Mouse (Mus musculus) intestine, embryonic 16.5 days (tissue): ENCODE measurements around the gene Bpifb3. TPM values are rescaled to one million over a fixed set of nuclear protein-coding genes. Genes with fewer than 3 reads are reported as not detected.

ENCODE experiments used
- ATAC-seq: fragments of 200-750 bp; cut with Nextera tagmentation; 2 replicates; pipeline ENCODE4 v1.8.0; 2017; ENCODE audit warnings: moderate TSS enrichment, moderate library complexity
- H3K27ac ChIP-seq: fragments of 300-500 bp; sonication (generic); 2 replicates; pipeline ENCODE4 v1.5.1; 2014; ENCODE audit warnings: mild to moderate bottlenecking, low read length
- H3K27me3 ChIP-seq: fragments of 300-500 bp; sonication (generic); replicated peaks from 2 replicates; pipeline ENCODE4 v1.6.1; 2014; ENCODE audit warnings: low read length, control low read depth, mixed read lengths; ENCODE audit not compliant: control insufficient read depth, insufficient read depth
- H3K36me3 ChIP-seq: fragments of 300-500 bp; sonication (generic); 2 replicates; pipeline ENCODE4 v1.6.1; 2014; ENCODE audit warnings: low read length, control low read depth; ENCODE audit not compliant: control insufficient read depth, insufficient read depth
- H3K4me1 ChIP-seq: fragments of 300-500 bp; sonication (generic); 2 replicates; pipeline ENCODE4 v1.6.1; 2014; ENCODE audit warnings: low read length, control low read depth, mixed read lengths; ENCODE audit not compliant: control insufficient read depth, insufficient read depth
- H3K4me2 ChIP-seq: fragments of 300-500 bp; sonication (generic); 2 replicates; pipeline ENCODE4 v1.6.1; 2014; ENCODE audit warnings: low read depth, low read length, control low read depth
- H3K4me3 ChIP-seq: fragments of 300-500 bp; sonication (generic); 2 replicates; pipeline ENCODE4 v1.5.1; 2014; ENCODE audit warnings: mild to moderate bottlenecking, low read length
- H3K9ac ChIP-seq: fragments of 300-500 bp; sonication (generic); 2 replicates; pipeline ENCODE4 v1.6.1; 2014; ENCODE audit warnings: low read depth, low read length
- H3K9me3 ChIP-seq: fragments of 300-500 bp; sonication (generic); 2 replicates; pipeline ENCODE4 v1.6.1; 2016; ENCODE audit warnings: low read length, control low read depth; ENCODE audit not compliant: control insufficient read depth
- WGBS: fragments of 180-500 bp; shearing (Covaris S2); extraction: QIAGEN DNeasy Blood & Tissue Kit; methylation state at CpG from one replicate; pipeline ENCODE4 v1.1.7; 2014; 5-methylcytosine and 5-hydroxymethylcytosine counted together
- polyA plus RNA-seq: library from polyadenylated mRNA; unstranded; fragments of >200 nt; fragmentation: Nextera tagmentation; extraction: Ambion mirVana; gene quantifications from 2 replicates; pipeline ENCODE4 v1.2.1, GENCODE M21; 2015

Gene Bpifb3
- not detected in 2 replicates for polyA plus RNA-seq

- Histone ChIP-seq H3K9ac (no peak within 1 kb of the TSS), H3K27me3 (no peaks in the 10 kb centered on the region), H3K4me2 (no peak within 1 kb of the TSS), H3K27ac (no peak within 1 kb of the TSS), H3K9me3 (no peaks in the 10 kb centered on the region), H3K4me3 (no peak within 1 kb of the TSS), H3K4me1 (no peaks in the 10 kb centered on the region), H3K36me3 (no peaks in the 10 kb centered on the region)
- ATAC-seq: no peak
- 82% methylated on average over 8 of the region's 8 CpGs for WGBS
These were observed at the start of gene Bpifb3 for GRCm38 (mm10) chr2:153917930-153918329. Gene Bpifb3 (plus strand): TSS chr2:153918230.

GRCm38 (mm10) chr2:153870984-153871383 is 47.0 kb upstream of the Bpifb3 start, which contains the start of gene Sun5:
Gene Sun5 (minus strand): TSS chr2:153871084.
- no peak for ATAC-seq
- Histone ChIP-seq H3K4me1 (no peaks in the 10 kb centered on the region), H3K27ac (no peak within 1 kb of the TSS), H3K36me3 (no peaks in the 10 kb centered on the region), H3K9ac (no peak within 1 kb of the TSS), H3K27me3 (no peaks in the 10 kb centered on the region), H3K4me3 (no peak within 1 kb of the TSS), H3K9me3 (no peaks in the 10 kb centered on the region), H3K4me2 (no peak within 1 kb of the TSS)
- 86% methylated on average over 4 of the region's 4 CpGs for WGBS

DNA sequence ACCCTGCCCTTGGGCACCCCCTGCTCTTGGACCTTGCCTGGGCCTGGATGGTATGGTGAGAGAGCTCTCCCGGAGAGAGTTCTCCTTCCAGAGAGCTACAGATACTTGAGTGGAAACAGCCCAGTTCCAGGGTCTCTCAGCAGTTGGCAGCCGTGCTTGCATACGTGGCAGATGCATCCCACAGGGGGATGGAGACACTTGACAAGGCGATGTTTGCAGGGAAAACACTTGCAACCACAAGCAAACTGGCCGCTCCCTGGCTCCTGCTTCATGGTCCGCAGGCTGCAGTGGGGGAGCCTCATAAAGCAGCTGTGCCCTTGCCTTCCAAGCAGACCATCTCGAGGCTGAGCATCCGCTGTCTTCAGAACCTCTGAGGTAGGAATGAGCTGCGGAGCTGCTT is 43.3 kb upstream of the Bpifb3 start, which contains the start of gene Bpifb2:
Bpifb2 (plus strand) TSS at position 301 of the 400 bp plus-strand sequence.
- Histone ChIP-seq H3K4me2 (no peak within 1 kb of the TSS), H3K27ac (no peak within 1 kb of the TSS), H3K9me3 (no peaks in the 10 kb centered on the region), H3K4me1 (no peaks in the 10 kb centered on the region), H3K36me3 (no peaks in the 10 kb centered on the region), H3K4me3 (no peak within 1 kb of the TSS), H3K9ac (no peak within 1 kb of the TSS), H3K27me3 (no peaks in the 10 kb centered on the region)
- WGBS: 63% methylated on average over 9 of the region's 9 CpGs
- ATAC-seq: no peak

DNA sequence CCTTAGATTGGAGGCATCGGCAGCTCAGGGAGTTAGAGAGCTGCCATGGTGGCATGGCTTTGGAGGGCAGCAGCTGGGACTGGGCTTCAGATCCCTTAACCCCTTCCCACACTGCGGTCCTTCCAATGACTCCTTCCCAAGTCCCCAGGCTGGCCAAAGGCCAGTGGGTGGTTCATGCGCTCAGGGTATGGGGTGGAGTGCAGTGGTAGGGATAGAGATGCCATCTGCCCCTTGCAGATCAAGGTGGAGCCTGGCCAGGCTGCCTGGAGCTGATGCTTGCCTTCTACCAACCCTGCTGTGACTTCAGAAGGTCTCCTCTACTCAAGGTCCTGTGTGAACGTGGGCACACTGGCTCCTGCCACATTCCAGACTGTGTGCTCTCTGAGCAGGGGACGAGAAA is 18.9 kb upstream of the Bpifb3 start:
- Histone ChIP-seq H3K9ac (no peak overlapping the region), H3K4me1 (no peaks in the 10 kb centered on the region), H3K9me3 (no peaks in the 10 kb centered on the region), H3K4me2 (no peak overlapping the region), H3K4me3 (no peak overlapping the region), H3K27me3 (no peaks in the 10 kb centered on the region), H3K27ac (no peak overlapping the region), H3K36me3 (no peaks in the 10 kb centered on the region)
- WGBS: 82% methylated on average over 5 of the region's 5 CpGs
- ATAC-seq: no peak

- H3K4me1 ChIP-seq: no peaks in the 10 kb centered on the region
- H3K27me3 ChIP-seq: no peaks in the 10 kb centered on the region
- H3K27ac ChIP-seq: no peak within 1 kb of the TSS
- ATAC-seq: no peak
- WGBS: 73% methylated on average over 4 of the region's 4 CpGs
- no peak within 1 kb of the TSS for H3K4me2 ChIP-seq
- no peak within 1 kb of the TSS for H3K9ac ChIP-seq
- H3K9me3 ChIP-seq: no peaks in the 10 kb centered on the region
- no peaks in the 10 kb centered on the region for H3K36me3 ChIP-seq
- H3K4me3 ChIP-seq: no peak within 1 kb of the TSS
These were observed 17.9 kb upstream of the Bpifb3 start, which contains the start of gene Bpifb6 for GRCm38 (mm10) chr2:153900088-153900487. Gene Bpifb6 (plus strand): TSS chr2:153900388.

- ATAC-seq: no peak
- no peaks in the 10 kb centered on the region for H3K9me3 ChIP-seq
- no peaks in the 10 kb centered on the region for H3K27me3 ChIP-seq
- 77% methylated on average over 6 of the region's 6 CpGs for WGBS
- H3K9ac ChIP-seq: no peak overlapping the region
- H3K4me1 ChIP-seq: no peaks in the 10 kb centered on the region
- no peak overlapping the region for H3K27ac ChIP-seq
- no peaks in the 10 kb centered on the region for H3K36me3 ChIP-seq
- no peak overlapping the region for H3K4me2 ChIP-seq
- no peak overlapping the region for H3K4me3 ChIP-seq
These were observed 15.3 kb upstream of the Bpifb3 start for GRCm38 (mm10) chr2:153902726-153903125.

GRCm38 (mm10) chr2:153906626-153907025 is 11.4 kb upstream of the Bpifb3 start:
- ATAC-seq: no peak
- no peak overlapping the region for H3K9ac ChIP-seq
- 89% methylated on average over 4 of the region's 4 CpGs for WGBS
- H3K9me3 ChIP-seq: no peaks in the 10 kb centered on the region
- H3K4me2 ChIP-seq: no peak overlapping the region
- H3K36me3 ChIP-seq: no peaks in the 10 kb centered on the region
- H3K4me3 ChIP-seq: no peak overlapping the region
- H3K27me3 ChIP-seq: no peaks in the 10 kb centered on the region
- H3K4me1 ChIP-seq: no peaks in the 10 kb centered on the region
- no peak overlapping the region for H3K27ac ChIP-seq

- no peak overlapping the region for H3K4me2 ChIP-seq
- H3K4me3 ChIP-seq: no peak overlapping the region
- no peaks in the 10 kb centered on the region for H3K36me3 ChIP-seq
- no peak for ATAC-seq
- no peaks in the 10 kb centered on the region for H3K27me3 ChIP-seq
- H3K9ac ChIP-seq: no peak overlapping the region
- no peak overlapping the region for H3K27ac ChIP-seq
- H3K4me1 ChIP-seq: no peaks in the 10 kb centered on the region
- WGBS: 80% methylated on average over 5 of the region's 5 CpGs
- no peaks in the 10 kb centered on the region for H3K9me3 ChIP-seq
These were observed 3.9 kb upstream of the Bpifb3 start for GRCm38 (mm10) chr2:153914151-153914550.

- Histone ChIP-seq H3K4me3 (no peak overlapping the region), H3K9me3 (no peaks in the 10 kb centered on the region), H3K27ac (no peak overlapping the region), H3K27me3 (no peaks in the 10 kb centered on the region), H3K9ac (no peak overlapping the region), H3K4me1 (no peaks in the 10 kb centered on the region), H3K4me2 (no peak overlapping the region), H3K36me3 (no peaks in the 10 kb centered on the region)
- no peak for ATAC-seq
- 84% methylated on average over 6 of the region's 6 CpGs for WGBS
These were observed 3.2 kb downstream of the Bpifb3 start for GRCm38 (mm10) chr2:153921246-153921645.

- no peak for ATAC-seq
- 45% methylated on average over 3 of the region's 3 CpGs for WGBS
- no peaks in the 10 kb centered on the region for H3K4me1 ChIP-seq
These were observed 11.9 kb downstream of the Bpifb3 start for GRCm38 (mm10) chr2:153929871-153930413.

More at GRCm38 (mm10) chr2:153929871-153930413, 11.9 kb downstream of the Bpifb3 start:
- Histone ChIP-seq H3K9me3 (no peaks in the 10 kb centered on the region), H3K27me3 (no peaks in the 10 kb centered on the region), H3K36me3 (no peaks in the 10 kb centered on the region), H3K4me2 (no peak overlapping the region), H3K4me3 (no peak overlapping the region), H3K27ac (no peak overlapping the region), H3K9ac (no peak overlapping the region)
